Mouse (Mus musculus): ENCODE results near the gene Ell.

Gene Ell

GRCm38 (mm10) chr8:70600473-70601270, 61.4 kb downstream of the Ell start:
- peak; percentile 98 for DNase-seq

GRCm38 (mm10) chr8:70601271-70601649, 62.0 kb downstream of the Ell start:
- DNase-seq = peak; percentile 98

- DNase-seq = peak; percentile 92
Measured at GRCm38 (mm10) chr8:70602139-70602811, 63.0 kb downstream of the Ell start.

GRCm38 (mm10) chr8:70604558-70604957, 65.3 kb downstream of the Ell start:
- DNase-seq = peak; percentile 92

- peak; percentile 94 for DNase-seq
Measured at GRCm38 (mm10) chr8:70605871-70606779, 66.9 kb downstream of the Ell start.

- DNase-seq = peak; percentile 96
Measured at GRCm38 (mm10) chr8:70606780-70607602, 67.7 kb downstream of the Ell start.

- DNase-seq = no peak
Measured at GRCm38 (mm10) chr8:70607603-70607897, 68.3 kb downstream of the Ell start.

- DNase-seq = peak; percentile 99
Measured at GRCm38 (mm10) chr8:70607898-70608748, 68.9 kb downstream of the Ell start.

- no peak for DNase-seq
Measured at GRCm38 (mm10) chr8:70608749-70609367, 69.6 kb downstream of the Ell start, which contains the start of gene Ssbp4. TSS of gene Ssbp4 (minus strand) at chr8:70608872.

GRCm38 (mm10) chr8:70609368-70609848, 70.2 kb downstream of the Ell start:
- DNase-seq = peak; percentile 100

GRCm38 (mm10) chr8:70609849-70610795, 70.9 kb downstream of the Ell start:
- peak; percentile 100 for DNase-seq

GRCm38 (mm10) chr8:70610796-70611771, 71.8 kb downstream of the Ell start:
- peak; percentile 99 for DNase-seq

- peak; percentile 99 for DNase-seq
Measured at GRCm38 (mm10) chr8:70611849-70612248, 72.6 kb downstream of the Ell start.

- peak; percentile 92 for DNase-seq
Measured at GRCm38 (mm10) chr8:70613763-70614162, 74.5 kb downstream of the Ell start.

- peak; percentile 97 for DNase-seq
Measured at GRCm38 (mm10) chr8:70614469-70614868, 75.2 kb downstream of the Ell start.

- DNase-seq = peak; percentile 91
Measured at GRCm38 (mm10) chr8:70615281-70615680, 76.0 kb downstream of the Ell start.

- DNase-seq = peak; percentile 97
Measured at GRCm38 (mm10) chr8:70615894-70616293, 76.6 kb downstream of the Ell start, which contains the start of gene Lrrc25. TSS of gene Lrrc25 (plus strand) at chr8:70616155.

- DNase-seq = peak; percentile 97
Measured at GRCm38 (mm10) chr8:70616645-70617044, 77.4 kb downstream of the Ell start.

Measured in heart, adult 11 months (tissue).